Mouse (Mus musculus) erythroblast, embryonic 14.5 days (primary cell): ENCODE data around the gene Wnt4. TPM values are rescaled to one million over a fixed set of nuclear protein-coding genes. Genes with fewer than 3 reads are reported as not detected.

Source experiments
- H3K27me3 ChIP-seq: 2 replicates; pipeline ENCODE4 v1.6.1; 2012; ENCODE audit warnings: inconsistent platforms; ENCODE audit not compliant: control insufficient read depth
- H3K36me3 ChIP-seq: 2 replicates; pipeline ENCODE4 v1.6.1; 2012; ENCODE audit warnings: mild to moderate bottlenecking, inconsistent platforms; ENCODE audit not compliant: control insufficient read depth
- H3K4me1 ChIP-seq: 2 replicates; pipeline ENCODE4 v1.6.1; 2012; ENCODE audit warnings: inconsistent platforms; ENCODE audit not compliant: control insufficient read depth
- H3K4me3 ChIP-seq: replicated peaks from 2 replicates; pipeline ENCODE3; 2012; ENCODE audit warnings: moderate library complexity, mild to moderate bottlenecking, inconsistent platforms
- H3K9me3 ChIP-seq: 2 replicates; pipeline ENCODE4 v1.6.1; 2012; ENCODE audit warnings: low read length, inconsistent platforms, mixed read lengths; ENCODE audit not compliant: control insufficient read depth
- GATA1 ChIP-seq: IDR thresholded peaks from 2 replicates; pipeline ENCODE4 v1.6.1; 2012; ENCODE audit warnings: low read length, inconsistent platforms, mixed read lengths
- TAL1 ChIP-seq: IDR thresholded peaks from 3 replicates; pipeline ENCODE4 v1.6.1; 2012; ENCODE audit warnings: low read length, inconsistent platforms, mixed read lengths
- polyA plus RNA-seq: library from polyadenylated mRNA; stranded (reverse); fragments of >175 nt; gene quantifications from 2 replicates; pipeline ENCODE4 v1.2.3, GENCODE M21; 2012

The Wnt4 gene
- polyA plus RNA-seq, 1 experiment = 0.02 TPM

- TF ChIP-seq TAL1 = no peak
- no peak for TF ChIP-seq GATA1
- peaks cover 58% of the 10 kb centered on the region for H3K36me3 ChIP-seq
- no peaks in the 10 kb centered on the region for H3K9me3 ChIP-seq
- H3K27me3 ChIP-seq = no peaks in the 10 kb centered on the region
- H3K4me3 ChIP-seq = no peak overlapping the region
- peaks cover 20% of the 10 kb centered on the region for H3K4me1 ChIP-seq
These were observed 67.8 kb downstream of the Wnt4 start for GRCm38 (mm10) chr4:137345112-137345511.

GRCm38 (mm10) chr4:137345790-137346189 is 68.5 kb downstream of the Wnt4 start:
- Histone ChIP-seq H3K27me3 (no peaks in the 10 kb centered on the region), H3K4me1 (peaks cover 15% of the 10 kb centered on the region), H3K4me3 (no peak overlapping the region), H3K36me3 (peaks cover 57% of the 10 kb centered on the region), H3K9me3 (no peaks in the 10 kb centered on the region)
- no peak for TF ChIP-seq GATA1
- no peak for TF ChIP-seq TAL1

Other genes with a start within 250 kb of the Wnt4 start
- 0.17 TPM in 2 replicates for gene Zbtb40, start 228.7 kb upstream of the Wnt4 start, polyA plus RNA-seq
- 1.5 and 1.7 TPM in 2 replicates for gene Cdc42, start 80.2 kb downstream of the Wnt4 start, polyA plus RNA-seq
- not detected in 2 replicates for gene Cela3a, start 132.3 kb downstream of the Wnt4 start, polyA plus RNA-seq
- gene Cela3b, start 153.1 kb downstream of the Wnt4 start, polyA plus RNA-seq = not detected in 2 replicates
- gene 1700013G24Rik, start 175.8 kb downstream of the Wnt4 start, polyA plus RNA-seq = 0.04 TPM in 1 of 2 replicates, not detected in the other
- gene Hspg2, start 191.3 kb downstream of the Wnt4 start, polyA plus RNA-seq = 0.21 and 0.26 TPM in 2 replicates